Mouse (Mus musculus): ENCODE results near the gene Ybx2. TPM values are rescaled to one million over a fixed set of nuclear protein-coding genes. Genes with fewer than 3 reads are reported as not detected.
A peak's percentile ranks its signal among the peaks of the same experiment; 100 is the strongest.

Gene Ybx2
- polyA plus RNA-seq, 1 experiment from 2014 or later: 6.2 TPM

- H3K9me3 ChIP-seq (replicated peaks): no peaks in the 10 kb centered on the region
- H3K36me3 ChIP-seq: no peaks in the 10 kb centered on the region
- 27% methylated on average over 9 of the region's 9 CpGs for WGBS
- peak overlapping the region; percentile 28; the same call in 1 of the 2 replicates for H3K27ac ChIP-seq (replicated peaks)
- H3K9ac ChIP-seq: 0 out of 2 replicates have a peak overlapping the region, but pooled peaks have one; percentile 4
- peaks cover 13% of the 10 kb centered on the region; the same call in 1 of the 2 replicates for H3K27me3 ChIP-seq
- H3K4me3 ChIP-seq (replicated peaks): peak overlapping the region; percentile 58
- ATAC-seq (ENCODE audit: insufficient number of reproducible peaks, low FRiP score, low TSS enrichment, low read depth): no peak
- H3K4me1 ChIP-seq: peaks cover 45% of the 10 kb centered on the region
- H3K4me2 ChIP-seq (replicated peaks): peak overlapping the region; percentile 100
These were observed 1.2 kb downstream of the Ybx2 start for GRCm38 (mm10) chr11:69936714-69937347.

DNA sequence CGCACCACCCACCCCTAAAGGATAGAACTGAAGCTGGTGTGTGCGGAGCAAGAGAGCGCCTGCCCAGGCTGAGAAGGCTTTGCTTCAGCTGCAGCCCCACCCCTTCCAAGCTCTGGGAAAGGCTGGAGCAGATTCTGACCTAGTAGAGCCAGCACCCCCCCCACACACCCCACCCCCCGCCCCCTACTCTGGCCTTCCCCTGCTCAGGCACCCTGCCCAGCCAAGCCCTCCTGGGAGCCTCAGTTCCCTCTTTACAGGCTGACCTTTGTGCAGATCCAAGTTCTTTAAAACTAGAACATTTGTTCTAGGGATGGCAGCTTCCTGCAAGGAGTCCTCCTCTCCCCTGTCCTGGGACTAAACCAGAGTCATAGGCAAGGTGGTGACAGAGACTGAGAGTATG, 1.8 kb downstream of the Ybx2 start:
- no peak for ATAC-seq (ENCODE audit: insufficient number of reproducible peaks, low FRiP score, low TSS enrichment, low read depth)
- Histone ChIP-seq H3K27ac (replicated peaks) (0 out of 2 replicates have a peak overlapping the region, but pooled peaks have one; percentile 28), H3K4me1 (peaks cover 45% of the 10 kb centered on the region), H3K9ac (0 out of 2 replicates have a peak overlapping the region, but pooled peaks have one; percentile 4), H3K27me3 (peaks cover 13% of the 10 kb centered on the region; the same call in 1 of the 2 replicates), H3K9me3 (replicated peaks) (no peaks in the 10 kb centered on the region), H3K36me3 (no peaks in the 10 kb centered on the region; the same call in 1 of the 2 replicates), H3K4me3 (replicated peaks) (no peak overlapping the region), H3K4me2 (replicated peaks) (no peak overlapping the region)
- 14% methylated on average over 4 of the region's 4 CpGs for WGBS

- peaks cover under 1% of the 10 kb centered on the region for H3K36me3 ChIP-seq
- no peak overlapping the region for H3K27ac ChIP-seq (replicated peaks)
- H3K4me2 ChIP-seq (replicated peaks): no peak overlapping the region
- 74% methylated on average over 5 of the region's 5 CpGs for WGBS
- H3K4me1 ChIP-seq: peaks cover 45% of the 10 kb centered on the region
- no peak for ATAC-seq (ENCODE audit: insufficient number of reproducible peaks, low FRiP score, low TSS enrichment, low read depth)
- no peak overlapping the region for H3K4me3 ChIP-seq (replicated peaks)
- H3K27me3 ChIP-seq: peaks cover 13% of the 10 kb centered on the region; the same call in 1 of the 2 replicates
- H3K9ac ChIP-seq: no peak overlapping the region
- no peaks in the 10 kb centered on the region for H3K9me3 ChIP-seq (replicated peaks)
These were observed 2.2 kb downstream of the Ybx2 start for GRCm38 (mm10) chr11:69937834-69938233.

DNA sequence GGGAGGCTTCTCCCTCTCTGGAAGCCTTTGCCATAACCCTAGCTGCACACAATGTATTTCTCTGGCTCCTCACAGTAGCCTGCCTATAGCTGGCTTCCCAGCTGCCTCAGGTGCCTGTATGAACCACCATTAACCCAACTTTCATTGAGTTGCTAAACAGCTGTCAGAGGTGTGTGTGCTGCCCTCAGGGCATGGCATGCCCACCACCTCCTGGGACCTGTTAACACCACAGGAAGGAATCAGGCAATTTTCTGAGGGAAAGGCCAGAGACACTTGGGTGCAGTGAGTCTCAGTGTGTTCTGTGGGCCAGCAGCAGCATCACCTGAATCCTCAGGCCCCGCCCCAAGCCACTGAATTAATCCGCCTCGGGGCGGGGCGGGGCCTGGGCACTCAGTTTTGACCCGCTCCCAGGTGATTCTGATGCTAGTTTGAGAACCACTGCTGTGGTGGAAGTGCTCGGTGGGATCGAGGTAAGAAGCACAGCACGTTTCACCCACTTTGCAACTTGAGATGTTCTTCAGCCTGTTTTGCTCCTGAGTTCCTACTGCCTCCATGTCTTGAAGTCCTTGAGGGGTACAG, 2.9 kb downstream of the Ybx2 start:
- H3K9me3 ChIP-seq (replicated peaks): no peaks in the 10 kb centered on the region
- peaks cover 45% of the 10 kb centered on the region for H3K4me1 ChIP-seq
- no peak overlapping the region for H3K27ac ChIP-seq (replicated peaks)
- H3K36me3 ChIP-seq: peaks cover 7% of the 10 kb centered on the region
- no peak overlapping the region for H3K4me3 ChIP-seq (replicated peaks)
- no peak overlapping the region for H3K4me2 ChIP-seq (replicated peaks)
- no peak for ATAC-seq (ENCODE audit: insufficient number of reproducible peaks, low FRiP score, low TSS enrichment, low read depth)
- H3K27me3 ChIP-seq: peaks cover 13% of the 10 kb centered on the region; the same call in 1 of the 2 replicates
- WGBS: 25% methylated on average over 9 of the region's 9 CpGs
- H3K9ac ChIP-seq: no peak overlapping the region

- peaks cover 45% of the 10 kb centered on the region for H3K4me1 ChIP-seq
- H3K36me3 ChIP-seq: peaks cover 10% of the 10 kb centered on the region
- no peak overlapping the region for H3K27ac ChIP-seq (replicated peaks)
- no peak overlapping the region for H3K4me3 ChIP-seq (replicated peaks)
- ATAC-seq (ENCODE audit: insufficient number of reproducible peaks, low FRiP score, low TSS enrichment, low read depth): no peak
- H3K9ac ChIP-seq: no peak overlapping the region
- 63% methylated on average over 5 of the region's 5 CpGs for WGBS
- no peak overlapping the region for H3K4me2 ChIP-seq (replicated peaks)
- peaks cover 13% of the 10 kb centered on the region; the same call in 1 of the 2 replicates for H3K27me3 ChIP-seq
- no peaks in the 10 kb centered on the region for H3K9me3 ChIP-seq (replicated peaks)
These were observed 3.6 kb downstream of the Ybx2 start for GRCm38 (mm10) chr11:69939181-69939580.

DNA sequence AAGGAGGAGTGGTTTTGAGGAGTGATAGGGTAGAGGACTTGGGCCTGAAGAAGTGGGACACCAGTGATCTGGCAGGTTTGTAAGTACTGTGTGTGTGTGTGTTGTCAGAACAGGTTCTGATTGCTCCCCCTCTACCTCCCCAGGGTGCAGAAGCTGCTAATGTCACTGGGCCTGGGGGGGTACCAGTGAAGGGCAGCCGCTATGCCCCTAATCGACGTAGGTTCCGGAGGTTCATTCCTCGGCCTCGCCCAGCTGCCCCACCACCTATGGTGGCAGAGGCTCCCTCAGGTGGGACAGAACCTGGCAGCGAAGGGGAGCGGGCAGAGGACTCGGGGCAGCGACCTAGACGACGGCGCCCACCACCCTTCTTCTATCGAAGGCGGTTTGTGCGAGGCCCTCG, 4.1 kb downstream of the Ybx2 start:
- ATAC-seq (ENCODE audit: insufficient number of reproducible peaks, low FRiP score, low TSS enrichment, low read depth): no peak

GRCm38 (mm10) chr11:69940962-69941361, 5.4 kb downstream of the Ybx2 start:
- peaks cover 31% of the 10 kb centered on the region for H3K4me1 ChIP-seq
- H3K9me3 ChIP-seq (replicated peaks): no peaks in the 10 kb centered on the region
- no peak for ATAC-seq (ENCODE audit: insufficient number of reproducible peaks, low FRiP score, low TSS enrichment, low read depth)
- peaks cover 9% of the 10 kb centered on the region; the same call in 1 of the 2 replicates for H3K27me3 ChIP-seq
- no peak overlapping the region for H3K4me2 ChIP-seq (replicated peaks)
- WGBS: 81% methylated on average over 4 of the region's 4 CpGs
- H3K9ac ChIP-seq: no peak overlapping the region
- no peak overlapping the region for H3K27ac ChIP-seq (replicated peaks)
- H3K36me3 ChIP-seq: peaks cover 24% of the 10 kb centered on the region
- no peak overlapping the region for H3K4me3 ChIP-seq (replicated peaks)

More for the DNA sequence above, 4.1 kb downstream of the Ybx2 start:
- H3K4me3 ChIP-seq (replicated peaks): no peak overlapping the region
- peaks cover 40% of the 10 kb centered on the region for H3K4me1 ChIP-seq
- WGBS: 92% methylated on average over 17 of the region's 17 CpGs
- H3K4me2 ChIP-seq (replicated peaks): no peak overlapping the region
- no peak overlapping the region for H3K9ac ChIP-seq
- H3K9me3 ChIP-seq (replicated peaks): no peaks in the 10 kb centered on the region
- no peak overlapping the region for H3K27ac ChIP-seq (replicated peaks)
- H3K27me3 ChIP-seq: peaks cover 13% of the 10 kb centered on the region; the same call in 1 of the 2 replicates
- peaks cover 15% of the 10 kb centered on the region for H3K36me3 ChIP-seq

DNA sequence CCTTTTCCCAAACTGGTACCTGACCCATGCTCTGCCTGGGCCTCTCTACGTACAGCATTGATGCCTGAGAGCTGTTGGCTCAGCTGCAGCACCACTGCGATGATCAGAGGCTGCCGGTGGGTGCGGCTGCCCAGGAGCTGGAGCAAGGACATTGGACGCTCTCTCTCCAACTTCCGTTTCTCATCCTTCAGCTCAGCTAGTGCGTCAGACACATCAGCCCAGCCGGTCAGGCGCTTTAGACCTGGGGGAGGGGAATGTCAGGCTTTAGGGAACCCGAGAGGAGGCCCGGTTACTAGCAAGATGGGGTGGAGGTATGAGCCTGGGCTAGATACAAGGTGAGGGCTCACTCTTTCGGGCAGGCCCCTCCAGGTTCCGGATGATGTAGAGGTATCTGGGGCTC, 9.6 kb downstream of the Ybx2 start:
- Histone ChIP-seq H3K9me3 (replicated peaks) (no peaks in the 10 kb centered on the region), H3K4me1 (peaks cover 34% of the 10 kb centered on the region), H3K27ac (replicated peaks) (no peak overlapping the region), H3K27me3 (no peaks in the 10 kb centered on the region), H3K36me3 (peaks cover 24% of the 10 kb centered on the region), H3K4me3 (replicated peaks) (no peak overlapping the region), H3K9ac (no peak overlapping the region), H3K4me2 (replicated peaks) (no peak overlapping the region)
- ATAC-seq (ENCODE audit: insufficient number of reproducible peaks, low FRiP score, low TSS enrichment, low read depth): no peak
- 74% methylated on average over 13 of the region's 13 CpGs for WGBS

- peak overlapping the region; percentile 81 for H3K4me2 ChIP-seq (replicated peaks)
- H3K9me3 ChIP-seq (replicated peaks): no peaks in the 10 kb centered on the region
- WGBS: 84% methylated on average over 18 of the region's 18 CpGs
- H3K27me3 ChIP-seq: no peaks in the 10 kb centered on the region
- H3K4me1 ChIP-seq: peaks cover 34% of the 10 kb centered on the region
- H3K27ac ChIP-seq (replicated peaks): no peak overlapping the region
- H3K9ac ChIP-seq: no peak overlapping the region
- peak overlapping the region; percentile 53 for H3K4me3 ChIP-seq (replicated peaks)
- ATAC-seq (ENCODE audit: insufficient number of reproducible peaks, low FRiP score, low TSS enrichment, low read depth): no peak
- H3K36me3 ChIP-seq: peaks cover 24% of the 10 kb centered on the region
These were observed 10.6 kb downstream of the Ybx2 start for GRCm38 (mm10) chr11:69945997-69946891.

GRCm38 (mm10) chr11:69947337-69948065, 11.9 kb downstream of the Ybx2 start:
- Histone ChIP-seq H3K9me3 (replicated peaks) (no peaks in the 10 kb centered on the region), H3K27me3 (no peaks in the 10 kb centered on the region), H3K9ac (peak overlapping the region; percentile 26; the same call in 1 of the 2 replicates), H3K36me3 (peaks cover 24% of the 10 kb centered on the region), H3K4me3 (replicated peaks) (peak overlapping the region; percentile 53), H3K4me1 (peaks cover 34% of the 10 kb centered on the region), H3K4me2 (replicated peaks) (peak overlapping the region; percentile 81), H3K27ac (replicated peaks) (peak overlapping the region; percentile 85)
- WGBS: under 1% methylated on average over 29 of the region's 29 CpGs
- peak; percentile 11; the same call in 1 of the 2 replicates for ATAC-seq (ENCODE audit: insufficient number of reproducible peaks, low FRiP score, low TSS enrichment, low read depth)

Data from embryonic facial prominence, embryonic 15.5 days (tissue).